ENCODE assay signal across 16 mouse cellular contexts in genomic region chr17:92077041-92077440, GRCm38 (mm10).
"Had no signal": no experiment of that assay in that cellular context is flagged by ENCODE, and none has a peak within 500 bp of the region (broad histone marks: within the 10 kb centered on the region; RNA-seq: fewer than 3 reads in every experiment).

No protein-coding gene starts in this region.

- H3K27me3 ChIP-seq: liver, embryonic 15.5 days; midbrain, embryonic 12.5 days; neural tube, embryonic 13.5 days had no signal

- ATAC-seq: lung, postnatal 0 days; midbrain, embryonic 16.5 days had no signal

- DNase-seq: kidney, postnatal 10 days; kidney, postnatal 4 days; lung, adult 2 months; retina, postnatal 1 day; right cerebral cortex, postnatal 4 days; spleen, adult 18-20 months; thymus, adult 18-20 months; thymus, postnatal 25 days had no signal

- H3K27ac ChIP-seq: layer of hippocampus, adult 2 months; limb, embryonic 10.5 days; liver, embryonic 15.5 days; macrophage; midbrain, embryonic 12.5 days; neural tube, embryonic 13.5 days had no signal

- H3K4me3 ChIP-seq: layer of hippocampus, adult 2 months; limb, embryonic 10.5 days; liver, embryonic 15.5 days; midbrain, embryonic 12.5 days; neural tube, embryonic 13.5 days had no signal

- H3K36me3 ChIP-seq: limb, embryonic 10.5 days; liver, embryonic 15.5 days; midbrain, embryonic 12.5 days; neural tube, embryonic 13.5 days had no signal

- H3K4me1 ChIP-seq: limb, embryonic 10.5 days; liver, embryonic 15.5 days; midbrain, embryonic 12.5 days; neural tube, embryonic 13.5 days had no signal

- H3K9me3 ChIP-seq: limb, embryonic 10.5 days; liver, embryonic 15.5 days; midbrain, embryonic 12.5 days; neural tube, embryonic 13.5 days had no signal
